In the genomic region with DNA sequence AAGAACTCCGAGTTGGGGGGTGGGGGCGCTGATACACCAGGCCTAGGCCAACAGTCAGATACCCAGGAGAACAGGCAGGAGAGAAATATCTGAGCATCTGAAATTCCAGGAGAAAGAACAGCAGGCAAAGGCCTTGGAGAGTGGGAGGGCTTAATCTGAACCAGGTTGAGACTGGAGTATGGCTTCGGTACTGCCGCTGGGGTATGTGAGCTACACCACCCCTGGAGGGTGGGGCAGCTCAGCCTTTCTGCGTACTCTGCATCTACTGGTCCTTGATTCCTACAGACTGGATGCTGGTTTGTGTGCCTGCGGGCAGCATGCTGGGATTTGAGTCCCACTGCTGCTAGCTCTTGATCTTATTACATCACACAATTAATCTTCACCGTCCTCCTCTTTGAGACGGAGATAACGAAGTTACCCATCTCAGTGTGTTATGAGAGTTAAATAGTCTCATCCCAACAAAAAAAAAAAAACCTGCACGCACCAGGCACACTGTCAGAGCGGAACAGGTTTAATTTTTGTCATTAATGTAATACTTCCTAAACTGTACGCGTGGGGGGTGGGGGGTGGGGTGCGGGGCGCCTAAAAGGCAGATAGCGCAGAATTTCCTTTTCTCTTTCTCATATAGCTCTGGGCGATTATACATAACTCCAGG, we compare ENCODE assay signal across 8 mouse cellular contexts. TPM values are rescaled to one million over a fixed set of nuclear protein-coding genes. Genes with fewer than 3 reads are reported as not detected.
DNase-seq lines count a peak whose midpoint lies in the region; ATAC-seq and TF ChIP-seq lines count a peak whose summit lies in the region.

No protein-coding gene starts in this region.

- peaks cover 6% of the 10 kb centered on the region for H3K4me1 ChIP-seq in heart, adult 2 months (ENCODE audit: control insufficient read depth, insufficient read depth, low read length)
- peaks cover 5% of the 10 kb centered on the region; the same call in 1 of the 2 replicates for H3K4me1 ChIP-seq in heart, postnatal 0 days (ENCODE audit: control insufficient read depth, insufficient read depth)
- H3K4me1 ChIP-seq in midbrain, embryonic 12.5 days = peaks cover 18% of the 10 kb centered on the region

- WGBS in heart, adult 2 months = 23% methylated on average over 17 of the region's 17 CpGs
- WGBS in heart, postnatal 0 days = 25% methylated on average over 17 of the region's 17 CpGs
- WGBS in midbrain, embryonic 12.5 days = 27% methylated on average over 17 of the region's 17 CpGs

- H3K9me3 ChIP-seq in heart, postnatal 0 days (replicated peaks; ENCODE audit: control insufficient read depth, low read length) = no peaks in the 10 kb centered on the region
- no peaks in the 10 kb centered on the region for H3K9me3 ChIP-seq in midbrain, embryonic 12.5 days

- no peaks in the 10 kb centered on the region for H3K27me3 ChIP-seq in heart, adult 2 months (ENCODE audit: control insufficient read depth, insufficient read depth, low read length)
- no peaks in the 10 kb centered on the region for H3K27me3 ChIP-seq in heart, postnatal 0 days (ENCODE audit: control insufficient read depth, insufficient read depth, low read length)
- H3K27me3 ChIP-seq in midbrain, embryonic 12.5 days = peaks cover 5% of the 10 kb centered on the region; the same call in 1 of the 2 replicates

- no peak for TF ChIP-seq EP300 in heart, adult 2 months (IDR thresholded peaks at IDR 0.05; ENCODE audit: insufficient read depth, low read depth, low read length)
- TF ChIP-seq EP300 in heart, postnatal 0 days (IDR thresholded peaks at IDR 0.05; ENCODE audit: low read depth) = no peak

- H3K79me2 ChIP-seq in heart, adult 2 months (replicated peaks; ENCODE audit: control insufficient read depth, insufficient read depth, low read length) = no peaks in the 10 kb centered on the region

- TF ChIP-seq CTCF in heart, adult 2 months (IDR thresholded peaks at IDR 0.05) = no peak
- TF ChIP-seq CTCF in heart, postnatal 0 days (IDR thresholded peaks at IDR 0.05; ENCODE audit: low read depth) = no peak

- ATAC-seq in heart, postnatal 0 days (ENCODE audit: insufficient read depth, low read depth) = no peak
- ATAC-seq in midbrain, embryonic 12.5 days (ENCODE audit: low FRiP score, low read depth) = peak; percentile 62
- ATAC-seq in megakaryocyte-erythroid progenitor cell, adult 5-6 weeks (replicated peaks; ENCODE audit: low FRiP score, low TSS enrichment, poor library complexity, severe bottlenecking) = no peak

- peak overlapping the region; percentile 30; the same call in 1 of the 2 replicates for H3K4me3 ChIP-seq in heart, adult 2 months
- peak overlapping the region; percentile 41 for H3K4me3 ChIP-seq in heart, postnatal 0 days (ENCODE audit: low read depth, low read length)
- H3K4me3 ChIP-seq in midbrain, embryonic 12.5 days = peak overlapping the region; percentile 33

- no peaks in the 10 kb centered on the region for H3K36me3 ChIP-seq in heart, adult 2 months (ENCODE audit: control insufficient read depth, insufficient read depth, low read length)
- H3K36me3 ChIP-seq in heart, postnatal 0 days (replicated peaks; ENCODE audit: control insufficient read depth, insufficient read depth, low read length) = no peaks in the 10 kb centered on the region
- no peaks in the 10 kb centered on the region for H3K36me3 ChIP-seq in midbrain, embryonic 12.5 days

- intact Hi-C loops in heart, adult 2 months (cut with DNase I) = loop anchor here (5.0 kb wide), 1 partner anchor 58 kb away; the partner anchor contains the start of gene Mob3b

- H3K9ac ChIP-seq in heart, adult 2 months (ENCODE audit: low read depth, low read length) = no peak overlapping the region
- no peak overlapping the region for H3K9ac ChIP-seq in heart, postnatal 0 days (replicated peaks; ENCODE audit: low read depth, low read length)
- H3K9ac ChIP-seq in midbrain, embryonic 12.5 days (replicated peaks) = no peak overlapping the region

- H3K4me2 ChIP-seq in heart, postnatal 0 days (ENCODE audit: low read depth, low read length) = peak overlapping the region; percentile 67
- H3K4me2 ChIP-seq in midbrain, embryonic 12.5 days (replicated peaks) = peak overlapping the region; percentile 49

- TF ChIP-seq POLR2A in heart, adult 2 months (IDR thresholded peaks at IDR 0.05; ENCODE audit: insufficient read depth, low read depth, low read length) = no peak

- no peak for DNase-seq in heart, adult 2 months
- DNase-seq in heart, adult 18-20 months = no peak
- peak; percentile 62 for DNase-seq in R1 (ENCODE audit: low read depth, low spot score)
- no peak for DNase-seq in heart, postnatal 0 days (ENCODE audit: low spot score)
- DNase-seq in ovary, adult 18-20 months (ENCODE audit: low spot score) = no peak
- DNase-seq in ovary, postnatal 14 days (ENCODE audit: low spot score) = no peak

- H3K27ac ChIP-seq in heart, adult 2 months = no peak overlapping the region
- no peak overlapping the region for H3K27ac ChIP-seq in heart, postnatal 0 days (ENCODE audit: low read depth)
- peak overlapping the region; percentile 21; the same call in 1 of the 2 replicates for H3K27ac ChIP-seq in midbrain, embryonic 12.5 days (replicated peaks)

RNA-seq across cellular contexts. Expression of gene Ifnk, which starts 52.5 kb away (rescaled TPM):
- not detected for total RNA-seq in heart, adult 2 months (2021)
- not detected in 2 replicates for polyA plus RNA-seq in heart, adult 2 months (2012; rRNA removed)
- not detected for total RNA-seq in heart, adult 18-20 months (2021)
- not detected in 2 replicates for total RNA-seq in heart, postnatal 0 days (2014; rRNA removed; ENCODE audit: low replicate concordance)
- not detected in 2 replicates for polyA plus RNA-seq in heart, postnatal 0 days (2015; fragmentation: Nextera tagmentation; extraction: Ambion mirVana)
- polyA plus RNA-seq in midbrain, embryonic 12.5 days (2016; fragmentation: Nextera tagmentation; extraction: Ambion mirVana) = 0.46 and 0.60 TPM in 2 replicates
- not detected in 2 replicates for total RNA-seq in megakaryocyte-erythroid progenitor cell, adult 5-6 weeks (2014; fragmentation: Nextera tagmentation)
- total RNA-seq in megakaryocyte-erythroid progenitor cell, adult 5-6 weeks (2017) = not detected in 2 replicates

RNA-seq across cellular contexts. Expression of gene Mob3b, which starts 57.9 kb away (rescaled TPM):
- 1 to 10 TPM; 1.2 to 1.4 TPM for total RNA-seq in heart, adult 2 months (2021)
- polyA plus RNA-seq in heart, adult 2 months (2012; rRNA removed) = 0.56 and 0.66 TPM in 2 replicates
- 1 to 10 TPM; 1.0 to 1.9 TPM for total RNA-seq in heart, adult 18-20 months (2021)
- total RNA-seq in heart, postnatal 0 days (2014; rRNA removed; ENCODE audit: low replicate concordance) = 0.04 and 2.0 TPM in 2 replicates
- 1.0 and 1.2 TPM in 2 replicates for polyA plus RNA-seq in heart, postnatal 0 days (2015; fragmentation: Nextera tagmentation; extraction: Ambion mirVana)
- 23.1 and 28.0 TPM in 2 replicates for polyA plus RNA-seq in midbrain, embryonic 12.5 days (2016; fragmentation: Nextera tagmentation; extraction: Ambion mirVana)
- total RNA-seq in megakaryocyte-erythroid progenitor cell, adult 5-6 weeks (2014; fragmentation: Nextera tagmentation) = 2.1 and 6.6 TPM in 2 replicates
- total RNA-seq in megakaryocyte-erythroid progenitor cell, adult 5-6 weeks (2017) = 2.2 and 3.1 TPM in 2 replicates
